Mouse (Mus musculus) B cell, adult 67 days (primary cell): ENCODE measurements around the gene Zzz3. TPM values are rescaled to one million over a fixed set of nuclear protein-coding genes. Genes with fewer than 3 reads are reported as not detected.

Source experiments
- total RNA-seq, 2 experiments: library from RNA; stranded (reverse); gene quantifications; 4 replicates each; pipeline ENCODE4 v1.2.4; 2023

The Zzz3 gene
- 10 to 100 TPM; 56.7 to 63.9 TPM for total RNA-seq

DNA sequence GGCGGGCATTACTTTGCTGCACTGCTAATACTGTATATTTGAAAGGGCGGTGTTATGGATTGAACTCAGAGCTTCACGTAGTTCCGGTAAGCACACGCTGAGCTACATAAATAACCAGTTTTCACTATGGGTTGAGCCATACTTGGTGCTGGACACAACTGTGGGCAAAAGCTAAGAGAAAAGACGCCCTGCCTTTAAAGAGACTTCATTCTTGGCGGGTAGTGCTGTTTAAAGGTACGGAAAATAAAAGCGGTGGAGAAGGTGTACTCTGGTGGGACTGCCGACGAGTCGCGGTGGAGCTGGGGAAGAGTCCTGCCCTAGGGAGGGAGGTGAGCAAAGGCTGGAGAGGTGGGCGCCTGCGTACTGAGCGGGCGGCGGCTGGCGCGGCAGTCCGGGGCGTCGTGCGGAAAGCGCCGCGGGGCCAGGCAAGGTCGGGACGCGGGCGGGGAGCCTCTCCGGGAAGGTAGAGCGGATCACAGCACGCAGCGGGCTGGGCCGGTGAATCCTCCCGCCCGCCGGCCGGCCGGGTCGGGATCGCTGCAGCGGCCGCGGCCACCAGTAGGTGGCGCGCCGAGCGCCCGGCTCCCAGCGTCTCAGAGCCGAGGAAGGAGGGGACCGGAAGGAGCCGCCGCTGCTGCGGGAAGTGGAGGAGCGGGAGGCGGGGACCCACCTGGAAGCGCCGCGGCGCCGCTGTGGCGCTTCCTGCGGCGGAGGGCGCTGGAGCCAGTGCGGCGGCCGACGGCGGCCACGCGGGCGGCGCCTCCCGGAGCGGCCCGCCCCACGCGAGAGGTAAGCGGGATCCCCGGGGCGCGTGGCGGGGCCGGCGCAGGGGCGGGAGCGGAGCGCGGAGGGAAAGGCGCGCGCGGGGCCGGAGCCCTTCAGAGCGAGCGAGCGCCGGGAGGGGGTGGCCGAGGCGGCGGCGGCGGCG lies at the start of gene Zzz3:
Zzz3 (plus strand) TSS at position 124 of the 928 bp plus-strand sequence.

GRCm38 (mm10) chr3:152345732-152346632 lies 49.3 kb upstream of the Zzz3 start, which contains the start of gene Usp33:
Gene Usp33 (plus strand): TSS chr3:152346478.

Other genes with a start within 250 kb of the Zzz3 start
- gene Gipc2, start 229.2 kb upstream of the Zzz3 start, total RNA-seq: not detected
- gene Dnajb4, start 185.2 kb upstream of the Zzz3 start, total RNA-seq: 10 to 100 TPM; 43.6 to 59.1 TPM
- gene Fubp1, start 185.1 kb upstream of the Zzz3 start, total RNA-seq: 100 to 1,000 TPM; 253 to 263 TPM
- gene Nexn, start 129.1 kb upstream of the Zzz3 start, total RNA-seq: not detected
- gene Miga1, start 55.1 kb upstream of the Zzz3 start, total RNA-seq: 10 to 100 TPM; 27.4 to 32.4 TPM
- 10 to 100 TPM; 65.6 to 72.6 TPM for gene Usp33, start 49.0 kb upstream of the Zzz3 start, total RNA-seq